Mouse (Mus musculus) spleen, embryonic (tissue): ENCODE measurements around the gene Ctcfl.

ENCODE experiments used
- CTCF ChIA-PET: fragments of 350-600 bp; sonication (Branson Sonifier 250); formaldehyde crosslinking; loops from one replicate; lab custom pipeline; 2022; lab: Charles Lee

Gene Ctcfl

GRCm38 (mm10) chr2:173050604-173051382, 68.5 kb downstream of the Ctcfl start:
- CTCF ChIA-PET, result interaction anchor here (0.7 to 2.7 kb wide), 2 partner anchors 26 to 31 kb away, joined by 11 to 13 read pairs; no protein-coding TSS in a partner anchor

GRCm38 (mm10) chr2:173049817-173050216, 69.5 kb downstream of the Ctcfl start:
- CTCF ChIA-PET, result interaction anchor here (0.6 to 2.7 kb wide), 2 partner anchors 25 to 365 kb away, joined by 5 to 13 read pairs; no protein-coding TSS in a partner anchor

GRCm38 (mm10) chr2:173049231-173049630, 70.1 kb downstream of the Ctcfl start:
- CTCF ChIA-PET, result interaction anchor here (0.6 to 0.7 kb wide), 2 partner anchors 71 to 365 kb away, joined by 4 to 5 read pairs; no protein-coding TSS in a partner anchor

- CTCF ChIA-PET, result interaction anchor here (0.6 to 1.4 kb wide), 3 partner anchors 10 to 486 kb away, joined by 3 to 6 read pairs (median 3); no protein-coding TSS in a partner anchor
Observed at GRCm38 (mm10) chr2:173048041-173048745, 71.1 kb downstream of the Ctcfl start.

GRCm38 (mm10) chr2:173047471-173047870, 71.9 kb downstream of the Ctcfl start:
- CTCF ChIA-PET, result interaction anchor here (0.6 to 1.4 kb wide), 2 partner anchors 10 to 487 kb away, joined by 3 to 6 read pairs; no protein-coding TSS in a partner anchor

GRCm38 (mm10) chr2:173046582-173047297, 72.6 kb downstream of the Ctcfl start:
- CTCF ChIA-PET, result interaction anchor here (0.6 to 1.4 kb wide), 3 partner anchors 7 to 21 kb away, joined by 3 to 6 read pairs (median 4); no protein-coding TSS in a partner anchor

- CTCF ChIA-PET, result interaction anchor here (0.6 to 0.8 kb wide), 2 partner anchors 10 to 22 kb away, joined by 3 read pairs; no protein-coding TSS in a partner anchor
Observed at GRCm38 (mm10) chr2:173044198-173044970, 74.9 kb downstream of the Ctcfl start.
